Mouse (Mus musculus) CH12.LX (cell line): ENCODE data around the gene Papola.

ENCODE experiments used
- CTCF ChIP-seq, 2 experiments: IDR thresholded peaks in 1 of 2; conservative IDR thresholded peaks in 1 of 2; 2 replicates each; pipeline ENCODE4 v1.5.1; 2011 to 2012; ENCODE audit warnings: low read depth in 2 of 2, low read length in 2 of 2, improper control_type of control experiment in 1 of 2, inconsistent platforms in 1 of 2, mild to moderate bottlenecking in 1 of 2, moderate library complexity in 1 of 2
- EP300 ChIP-seq: IDR thresholded peaks from 2 replicates; pipeline ENCODE4 v1.6.1; 2011; ENCODE audit warnings: low read length, improper control_type of control experiment
- KAT2A ChIP-seq: IDR thresholded peaks from 2 replicates; pipeline ENCODE4 v1.6.1; 2012; ENCODE audit warnings: low read length, improper control_type of control experiment, inconsistent platforms; ENCODE audit not compliant: insufficient replicate concordance
- NELFE ChIP-seq: IDR thresholded peaks from 2 replicates; pipeline ENCODE4 v1.6.1; 2011; ENCODE audit warnings: low read depth, low read length, improper control_type of control experiment
- POLR2A ChIP-seq: IDR thresholded peaks from 2 replicates; pipeline ENCODE4 v1.6.1; 2011; ENCODE audit warnings: low read depth, mild to moderate bottlenecking, improper control_type of control experiment, low read length
- USF2 ChIP-seq: conservative IDR thresholded peaks from 2 replicates; pipeline ENCODE4 v1.6.1; 2011; ENCODE audit warnings: low read depth, low read length, improper control_type of control experiment

GRCm38 (mm10) chr12:105867646-105868045, 83.2 kb downstream of the Papola start:
- TF ChIP-seq POLR2A, result no peak
- no peak for TF ChIP-seq USF2
- TF ChIP-seq CTCF (conservative IDR thresholded peaks at IDR 0.05 in 1 of 2, IDR thresholded peaks at IDR 0.05 in 1 of 2; ENCODE audit: low read depth in 2 of 2, low read length in 2 of 2), result no peak
- TF ChIP-seq EP300, result no peak
- no peak for TF ChIP-seq KAT2A
- no peak for TF ChIP-seq NELFE
